Mouse (Mus musculus) heart, postnatal 25 days (tissue): ENCODE results near the gene Dennd1a. TPM values are rescaled to one million over a fixed set of nuclear protein-coding genes. Genes with fewer than 3 reads are reported as not detected.

Experiments used
- DNase-seq: peaks from one replicate; pipeline ENCODE4 v3.0.0; 2022; ENCODE audit warnings: low spot score
- intact Hi-C: fragments of 180-260 bp; cut with DNase I; formaldehyde crosslinking; loops from one replicate; pipeline ENCODE4 v1.15.1; 2025
- total RNA-seq, 2 experiments: library from RNA; stranded (reverse); gene quantifications; 2 replicates each; pipeline ENCODE4 v1.2.3; 2021

Dennd1a gene
- total RNA-seq, 2 experiments from 2014 or later = 23.8 to 24.9 TPM

GRCm38 (mm10) chr2:38176870-38177582, 110.2 kb downstream of the Dennd1a start:
- no peak for DNase-seq

GRCm38 (mm10) chr2:38175276-38175675, 111.9 kb downstream of the Dennd1a start:
- intact Hi-C loops = no loop called here
- DNase-seq = no peak

More at GRCm38 (mm10) chr2:38176870-38177582, 110.2 kb downstream of the Dennd1a start:
- intact Hi-C loops = no loop called here

- intact Hi-C loops = no loop called here
- DNase-seq = no peak
These were observed 118.6 kb downstream of the Dennd1a start for GRCm38 (mm10) chr2:38168606-38169005.

GRCm38 (mm10) chr2:38165966-38166365, 121.2 kb downstream of the Dennd1a start:
- intact Hi-C loops = no loop called here

GRCm38 (mm10) chr2:38164326-38165035, 122.7 kb downstream of the Dennd1a start:
- no peak for DNase-seq
- intact Hi-C loops = no loop called here

More at GRCm38 (mm10) chr2:38165966-38166365, 121.2 kb downstream of the Dennd1a start:
- no peak for DNase-seq

GRCm38 (mm10) chr2:38162486-38162885, 124.7 kb downstream of the Dennd1a start:
- intact Hi-C loops = no loop called here
- DNase-seq = no peak

- DNase-seq = no peak
These were observed 125.7 kb downstream of the Dennd1a start for GRCm38 (mm10) chr2:38161484-38161883.

GRCm38 (mm10) chr2:38159736-38160135, 127.5 kb downstream of the Dennd1a start:
- DNase-seq = no peak
- intact Hi-C loops = no loop called here

More at GRCm38 (mm10) chr2:38161484-38161883, 125.7 kb downstream of the Dennd1a start:
- intact Hi-C loops = no loop called here

- intact Hi-C loops = no loop called here
- DNase-seq = no peak
These were observed 130.2 kb downstream of the Dennd1a start for GRCm38 (mm10) chr2:38157002-38157401.

GRCm38 (mm10) chr2:38156001-38156400, 131.2 kb downstream of the Dennd1a start:
- intact Hi-C loops = no loop called here
- DNase-seq = no peak

- intact Hi-C loops = no loop called here
- no peak for DNase-seq
These were observed 142.4 kb downstream of the Dennd1a start for GRCm38 (mm10) chr2:38144831-38145230.

- DNase-seq = no peak
- intact Hi-C loops = no loop called here
These were observed 143.0 kb downstream of the Dennd1a start for GRCm38 (mm10) chr2:38144067-38144779.

GRCm38 (mm10) chr2:38142905-38143304, 144.3 kb downstream of the Dennd1a start:
- DNase-seq = no peak

GRCm38 (mm10) chr2:38142210-38142609, 145.0 kb downstream of the Dennd1a start:
- intact Hi-C loops = no loop called here
- DNase-seq = no peak

More at GRCm38 (mm10) chr2:38142905-38143304, 144.3 kb downstream of the Dennd1a start:
- intact Hi-C loops = no loop called here

GRCm38 (mm10) chr2:38139536-38139935, 147.7 kb downstream of the Dennd1a start:
- no peak for DNase-seq
- intact Hi-C loops = no loop called here

- intact Hi-C loops = no loop called here
- DNase-seq = no peak
These were observed 150.1 kb downstream of the Dennd1a start for GRCm38 (mm10) chr2:38137086-38137485.

GRCm38 (mm10) chr2:38135427-38135826, 151.8 kb downstream of the Dennd1a start:
- DNase-seq = no peak
- intact Hi-C loops = no loop called here

- DNase-seq = no peak
- intact Hi-C loops = no loop called here
These were observed 154.0 kb downstream of the Dennd1a start for GRCm38 (mm10) chr2:38133036-38133825.

- no peak for DNase-seq
- intact Hi-C loops = no loop called here
These were observed 154.9 kb downstream of the Dennd1a start for GRCm38 (mm10) chr2:38132233-38132822.
